Mouse (Mus musculus) forebrain, embryonic 11.5 days (tissue): ENCODE data around the gene Plekha3. TPM values are rescaled to one million over a fixed set of nuclear protein-coding genes. Genes with fewer than 3 reads are reported as not detected.

Experiments used
- ATAC-seq: fragments of 200-750 bp; cut with Nextera tagmentation; replicated peaks from 2 replicates; pipeline ENCODE4 v1.8.0; 2017; ENCODE audit warnings: moderate TSS enrichment; ENCODE audit not compliant: low FRiP score
- DNase-seq: peaks from one replicate; pipeline ENCODE4 v3.0.0-alpha.2; 2017; ENCODE audit warnings: low spot score
- H3K27ac ChIP-seq: fragments of 300-500 bp; sonication (generic); 2 replicates; pipeline ENCODE4 v1.5.1; 2014; ENCODE audit warnings: low read depth, low read length
- H3K27me3 ChIP-seq: fragments of 300-500 bp; sonication (generic); 2 replicates; pipeline ENCODE4 v1.6.1; 2014; ENCODE audit warnings: mild to moderate bottlenecking, low read length, mixed read lengths; ENCODE audit not compliant: control insufficient read depth, insufficient read depth
- H3K36me3 ChIP-seq: fragments of 300-500 bp; sonication (generic); 2 replicates; pipeline ENCODE4 v1.6.1; 2014; ENCODE audit warnings: mild to moderate bottlenecking, low read length, moderate library complexity, mixed read lengths; ENCODE audit not compliant: control insufficient read depth, insufficient read depth
- H3K4me1 ChIP-seq: fragments of 300-500 bp; sonication (generic); replicated peaks from 2 replicates; pipeline ENCODE4 v1.6.1; 2014; ENCODE audit warnings: low read length, mixed read lengths; ENCODE audit not compliant: control insufficient read depth, insufficient read depth
- H3K4me2 ChIP-seq: fragments of 300-500 bp; sonication (generic); 2 replicates; pipeline ENCODE4 v1.6.1; 2014; ENCODE audit warnings: low read depth, mild to moderate bottlenecking, low read length, moderate library complexity, mixed read lengths; ENCODE audit not compliant: severe bottlenecking
- H3K4me3 ChIP-seq: fragments of 300-500 bp; sonication (generic); 2 replicates; pipeline ENCODE4 v1.5.1; 2014; ENCODE audit warnings: low read depth, low read length
- H3K9ac ChIP-seq: fragments of 300-500 bp; sonication (generic); 2 replicates; pipeline ENCODE4 v1.6.1; 2014; ENCODE audit warnings: low read length
- H3K9me3 ChIP-seq: fragments of 300-500 bp; sonication (generic); 2 replicates; pipeline ENCODE4 v1.6.1; 2016; ENCODE audit warnings: low read length, mixed read lengths; ENCODE audit not compliant: control insufficient read depth
- WGBS: fragments of 180-500 bp; shearing (Covaris S2); extraction: QIAGEN DNeasy Blood & Tissue Kit; methylation state at CpG from one replicate; pipeline ENCODE4 v1.1.7; 2014; 5-methylcytosine and 5-hydroxymethylcytosine counted together
- polyA plus RNA-seq: library from polyadenylated mRNA; unstranded; fragments of >200 nt; fragmentation: Nextera tagmentation; extraction: Ambion mirVana; gene quantifications from 2 replicates; pipeline ENCODE4 v1.2.1, GENCODE M21; 2014

The Plekha3 gene
- polyA plus RNA-seq, 1 experiment from 2014 or later, result 15.3 TPM

DNA sequence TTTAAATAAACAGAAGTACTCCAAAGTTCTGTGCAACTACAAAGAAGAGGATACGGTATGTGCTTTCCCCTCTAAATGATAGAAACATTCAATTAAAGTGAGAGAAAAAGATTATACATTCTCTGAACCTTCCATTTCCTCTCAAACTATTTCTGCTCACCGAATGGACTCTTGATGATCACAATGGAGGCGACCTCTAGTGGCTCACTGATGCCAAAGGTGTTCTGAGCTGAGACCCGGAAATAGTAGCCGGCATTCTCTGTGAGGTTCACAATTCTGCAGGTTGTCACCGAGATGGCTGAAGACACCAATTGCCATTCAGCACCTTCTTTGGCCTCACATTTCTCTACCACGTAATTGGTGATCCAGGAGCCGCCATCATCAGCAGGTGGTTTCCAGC, 39.9 kb downstream of the Plekha3 start:
- Histone ChIP-seq H3K27me3 (no peaks in the 10 kb centered on the region), H3K4me1 (no peaks in the 10 kb centered on the region), H3K4me3 (no peak overlapping the region), H3K27ac (no peak overlapping the region), H3K36me3 (no peaks in the 10 kb centered on the region), H3K9me3 (peaks cover 6% of the 10 kb centered on the region), H3K4me2 (no peak overlapping the region), H3K9ac (no peak overlapping the region)
- ATAC-seq (no peak), DNase-seq (no peak)
- WGBS, result 76% methylated on average over 8 of the region's 8 CpGs

DNA sequence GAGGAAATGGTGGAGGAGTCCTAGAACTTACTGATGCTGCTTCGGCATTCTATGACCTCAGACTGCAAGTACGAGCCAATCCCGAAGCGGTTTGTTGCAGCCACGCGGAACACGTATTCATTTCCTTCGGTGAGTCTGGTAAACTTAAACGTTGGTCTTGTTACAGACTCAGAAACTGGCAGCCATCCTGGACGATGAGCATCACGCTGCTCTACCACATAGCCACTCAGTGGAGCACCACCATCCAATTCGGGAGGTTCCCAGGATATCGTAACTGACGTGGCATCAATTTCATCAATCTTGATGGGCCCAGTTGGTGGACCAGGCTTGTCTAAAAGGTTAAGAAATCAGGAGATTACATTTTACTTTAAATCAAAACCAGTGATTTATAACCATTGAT, 44.6 kb downstream of the Plekha3 start:
- H3K9me3 ChIP-seq, result no peaks in the 10 kb centered on the region
- H3K27me3 ChIP-seq, result no peaks in the 10 kb centered on the region
- 94% methylated on average over 14 of the region's 14 CpGs for WGBS
- DNase-seq, result no peak
- no peaks in the 10 kb centered on the region for H3K4me1 ChIP-seq
- no peak overlapping the region for H3K9ac ChIP-seq
- no peak overlapping the region for H3K4me2 ChIP-seq
- ATAC-seq, result no peak
- no peak overlapping the region for H3K27ac ChIP-seq
- no peak overlapping the region for H3K4me3 ChIP-seq
- no peaks in the 10 kb centered on the region for H3K36me3 ChIP-seq

Other genes with a start within 250 kb of the Plekha3 start
- 91.9 and 98.3 TPM in 2 replicates for gene Prkra, start 27.3 kb upstream of the Plekha3 start, polyA plus RNA-seq
- gene Pjvk, start 26.8 kb upstream of the Plekha3 start, polyA plus RNA-seq, result 1.0 and 1.1 TPM in 2 replicates
- gene Fkbp7, start 2.2 kb upstream of the Plekha3 start, polyA plus RNA-seq, result 13.2 and 14.3 TPM in 2 replicates